12 mouse cellular contexts compared by ENCODE assay signal in genomic region chr7:142461446-142461845, GRCm38 (mm10). TPM values are rescaled to one million over a fixed set of nuclear protein-coding genes. Genes with fewer than 3 reads are reported as not detected.
DNase-seq lines count a peak whose midpoint lies in the region; ATAC-seq lines count a peak whose summit lies in the region.
"Had no signal": no experiment of that assay in that cellular context is flagged by ENCODE, and none has a peak within 500 bp of the region (broad histone marks: within the 10 kb centered on the region; RNA-seq: fewer than 3 reads in every experiment).

No protein-coding gene starts in this region.

- intact Hi-C loops in gastrocnemius, postnatal 14 days (cut with DNase I; ENCODE audit: low total_unique reads): no loop called here

- ATAC-seq in forebrain, embryonic 12.5 days (ENCODE audit: low FRiP score): no peak
- ATAC-seq in kidney, embryonic 14.5 days (ENCODE audit: low FRiP score, low TSS enrichment): no peak
- ATAC-seq: hindbrain, postnatal 0 days; midbrain, embryonic 15.5 days had no signal

- no peaks in the 10 kb centered on the region for H3K9me3 ChIP-seq in forebrain, embryonic 10.5 days
- H3K9me3 ChIP-seq in forebrain, embryonic 12.5 days: no peaks in the 10 kb centered on the region
- no peaks in the 10 kb centered on the region for H3K9me3 ChIP-seq in kidney, embryonic 14.5 days (ENCODE audit: control insufficient read depth, low read length)
- H3K9me3 ChIP-seq: midbrain, embryonic 15.5 days had no signal

- 92% methylated on average over 2 of the region's 2 CpGs for WGBS in forebrain, embryonic 10.5 days
- 94% methylated on average over 2 of the region's 2 CpGs for WGBS in forebrain, embryonic 12.5 days
- WGBS in macrophage (ENCODE audit: missing documents): 21% methylated on average over 2 of the region's 2 CpGs
- 90% methylated on average over 2 of the region's 2 CpGs for WGBS in kidney, embryonic 14.5 days

- H3K4me3 ChIP-seq in forebrain, embryonic 10.5 days: no peak overlapping the region
- no peak overlapping the region for H3K4me3 ChIP-seq in forebrain, embryonic 12.5 days (replicated peaks)
- H3K4me3 ChIP-seq in macrophage (ENCODE audit: inconsistent target): peak overlapping the region; percentile 48
- H3K4me3 ChIP-seq in kidney, embryonic 14.5 days (ENCODE audit: low read length): no peak overlapping the region
- H3K4me3 ChIP-seq: midbrain, embryonic 15.5 days had no signal

- no peak overlapping the region for H3K9ac ChIP-seq in forebrain, embryonic 12.5 days
- no peak overlapping the region for H3K9ac ChIP-seq in kidney, embryonic 14.5 days (ENCODE audit: low read depth, low read length)
- H3K9ac ChIP-seq: midbrain, embryonic 15.5 days had no signal

- H3K36me3 ChIP-seq in forebrain, embryonic 10.5 days (replicated peaks): no peaks in the 10 kb centered on the region
- no peaks in the 10 kb centered on the region for H3K36me3 ChIP-seq in forebrain, embryonic 12.5 days (replicated peaks)
- H3K36me3 ChIP-seq in macrophage (ENCODE audit: inconsistent target): no peaks in the 10 kb centered on the region
- no peaks in the 10 kb centered on the region for H3K36me3 ChIP-seq in kidney, embryonic 14.5 days (ENCODE audit: control insufficient read depth, insufficient read depth, low read length)
- H3K36me3 ChIP-seq: midbrain, embryonic 15.5 days had no signal

- H3K4me2 ChIP-seq in forebrain, embryonic 12.5 days: no peak overlapping the region
- H3K4me2 ChIP-seq in kidney, embryonic 14.5 days (replicated peaks; ENCODE audit: low read depth, low read length): no peak overlapping the region
- H3K4me2 ChIP-seq: midbrain, embryonic 15.5 days had no signal

- H3K27ac ChIP-seq in forebrain, embryonic 10.5 days: 0 out of 2 replicates have a peak overlapping the region, but pooled peaks have one; percentile 44
- H3K27ac ChIP-seq in forebrain, embryonic 12.5 days: no peak overlapping the region
- H3K27ac ChIP-seq in macrophage: peak overlapping the region; percentile 93
- no peak overlapping the region for H3K27ac ChIP-seq in kidney, embryonic 14.5 days (ENCODE audit: low read depth, low read length)
- H3K27ac ChIP-seq: hindbrain, postnatal 0 days; midbrain, embryonic 15.5 days had no signal

- peaks cover 57% of the 10 kb centered on the region for H3K79me2 ChIP-seq in macrophage (ENCODE audit: inconsistent target)

- H3K27me3 ChIP-seq in forebrain, embryonic 10.5 days (ENCODE audit: poor library complexity, severe bottlenecking): no peaks in the 10 kb centered on the region; the same call in 1 of the 2 replicates
- 0 out of 2 replicates have a peak, but pooled peaks cover 4% of the 10 kb centered on the region for H3K27me3 ChIP-seq in forebrain, embryonic 12.5 days
- H3K27me3 ChIP-seq in kidney, embryonic 14.5 days (ENCODE audit: control insufficient read depth, insufficient read depth, low read length): no peaks in the 10 kb centered on the region
- H3K27me3 ChIP-seq: midbrain, embryonic 15.5 days had no signal

- no peak for DNase-seq in forebrain, embryonic 10.5 days (ENCODE audit: extremely low spot score, low spot score)
- peak; percentile 80 for DNase-seq in A20 (ENCODE audit: low read depth, low spot score)
- peak; percentile 5 for DNase-seq in gastrocnemius, postnatal 14 days
- DNase-seq in layer of hippocampus, adult 9-10 months (ENCODE audit: low spot score): no peak
- no peak for DNase-seq in Muller cell, postnatal 12 days (ENCODE audit: inconsistent ontology term)
- DNase-seq: cerebellum, adult 9-10 months; left cerebral cortex, postnatal 4 days had no signal

- peaks cover 27% of the 10 kb centered on the region for H3K4me1 ChIP-seq in forebrain, embryonic 10.5 days
- peaks cover 17% of the 10 kb centered on the region for H3K4me1 ChIP-seq in forebrain, embryonic 12.5 days
- H3K4me1 ChIP-seq in kidney, embryonic 14.5 days (ENCODE audit: control insufficient read depth, insufficient read depth, low read length): peaks cover 17% of the 10 kb centered on the region

RNA-seq across cellular contexts. Expression of gene Lsp1, which starts 0.8 kb away (rescaled TPM):
- 10.7 and 12.0 TPM in 2 replicates for polyA plus RNA-seq in forebrain, embryonic 10.5 days (2016; fragmentation: Nextera tagmentation; extraction: Ambion mirVana)
- polyA plus RNA-seq in forebrain, embryonic 12.5 days (2016; fragmentation: Nextera tagmentation; extraction: Ambion mirVana): 5.4 and 6.3 TPM in 2 replicates
- 10 to 100 TPM; 22.2 to 35.0 TPM for total RNA-seq in gastrocnemius, postnatal 14 days (2021)
- 10 to 100 TPM in 24 of 26 experiments, 1 to 10 TPM in 2; 7.9 to 51.4 (median 34.9) TPM for total RNA-seq in macrophage (2018; cell fraction: chromatin; rRNA removed)
- 100 to 1,000 TPM in 12 of 26 experiments, 10 to 100 TPM in 14; 29.4 to 203 (median 91.2) TPM for total RNA-seq in macrophage (2018; cell fraction: cytosol; rRNA removed)
- 100 to 1,000 TPM in 2 of 26 experiments, 10 to 100 TPM in 24; 17.9 to 115 (median 43.2) TPM for total RNA-seq in macrophage (2018; cell fraction: nucleus; rRNA removed)
- polyA plus RNA-seq in macrophage (2018): 30.8 to 130 TPM (median 114 TPM) in 3 replicates
- polyA plus RNA-seq in kidney, embryonic 14.5 days (2014; fragmentation: Nextera tagmentation; extraction: Ambion mirVana): 92.8 and 124 TPM in 2 replicates

RNA-seq across cellular contexts. Expression of gene Tnni2, which starts 19.8 kb away (rescaled TPM):
- 0.46 and 1.4 TPM in 2 replicates for polyA plus RNA-seq in forebrain, embryonic 10.5 days (2016; fragmentation: Nextera tagmentation; extraction: Ambion mirVana)
- polyA plus RNA-seq in forebrain, embryonic 12.5 days (2016; fragmentation: Nextera tagmentation; extraction: Ambion mirVana): 1.3 TPM in 1 of 2 replicates, not detected in the other
- over 10,000 TPM; 14,029 to 14,677 TPM for total RNA-seq in gastrocnemius, postnatal 14 days (2021)
- total RNA-seq in macrophage (2018; cell fraction: chromatin; rRNA removed): 10 to 100 TPM in 24 of 26 experiments, 1 to 10 TPM in 2; 3.2 to 37.4 (median 23.0) TPM
- 10 to 100 TPM in 15 of 26 experiments, 1 to 10 TPM in 11; 6.3 to 23.8 (median 11.0) TPM for total RNA-seq in macrophage (2018; cell fraction: cytosol; rRNA removed)
- total RNA-seq in macrophage (2018; cell fraction: nucleus; rRNA removed): 10 to 100 TPM in 19 of 26 experiments, 1 to 10 TPM in 7; 5.5 to 26.3 (median 13.7) TPM
- 13.4 to 20.6 TPM (median 18.0 TPM) in 3 replicates for polyA plus RNA-seq in macrophage (2018)
- 3.1 and 3.7 TPM in 2 replicates for polyA plus RNA-seq in kidney, embryonic 14.5 days (2014; fragmentation: Nextera tagmentation; extraction: Ambion mirVana)
- total RNA-seq: left cerebral cortex, postnatal 4 days had no signal

RNA-seq across cellular contexts. Expression of gene Syt8, which starts 26.8 kb away (rescaled TPM):
- 0.18 TPM in 1 of 2 replicates, not detected in the other for polyA plus RNA-seq in forebrain, embryonic 10.5 days (2016; fragmentation: Nextera tagmentation; extraction: Ambion mirVana)
- not detected in 2 replicates for polyA plus RNA-seq in forebrain, embryonic 12.5 days (2016; fragmentation: Nextera tagmentation; extraction: Ambion mirVana)
- total RNA-seq in gastrocnemius, postnatal 14 days (2021): not detected
- 100 to 1,000 TPM in 25 of 26 experiments, 10 to 100 TPM in 1; 60.8 to 211 (median 144) TPM for total RNA-seq in macrophage (2018; cell fraction: chromatin; rRNA removed)
- total RNA-seq in macrophage (2018; cell fraction: cytosol; rRNA removed): 1 to 10 TPM in 19 of 26 experiments, under 1 TPM in 7; 0.41 to 8.6 (median 1.5) TPM
- 100 to 1,000 TPM in 6 of 26 experiments, 10 to 100 TPM in 20; 48.3 to 120 (median 78.4) TPM for total RNA-seq in macrophage (2018; cell fraction: nucleus; rRNA removed)
- polyA plus RNA-seq in macrophage (2018): 3.2 to 10.3 TPM (median 4.8 TPM) in 3 replicates
- polyA plus RNA-seq in kidney, embryonic 14.5 days (2014; fragmentation: Nextera tagmentation; extraction: Ambion mirVana): not detected in 2 replicates
- total RNA-seq: hindbrain, postnatal 0 days; left cerebral cortex, postnatal 4 days had no signal
- polyA plus RNA-seq: hindbrain, postnatal 0 days; midbrain, embryonic 15.5 days had no signal

RNA-seq across cellular contexts. Expression of gene Tnnt3, which starts 37.2 kb away (rescaled TPM):
- polyA plus RNA-seq in forebrain, embryonic 10.5 days (2016; fragmentation: Nextera tagmentation; extraction: Ambion mirVana): 0.33 and 1.1 TPM in 2 replicates
- polyA plus RNA-seq in forebrain, embryonic 12.5 days (2016; fragmentation: Nextera tagmentation; extraction: Ambion mirVana): 0.78 TPM in 1 of 2 replicates, not detected in the other
- over 10,000 TPM; 22,199 to 23,470 TPM for total RNA-seq in gastrocnemius, postnatal 14 days (2021)
- 10 to 100 TPM in 4 of 26 experiments, 1 to 10 TPM in 20, under 1 TPM in 1, not detected in 1; 0.88 to 12.2 (median 3.9) TPM for total RNA-seq in macrophage (2018; cell fraction: chromatin; rRNA removed)
- under 1 TPM in 12 of 26 experiments, not detected in 14; 0.15 to 0.80 (median 0.35) TPM for total RNA-seq in macrophage (2018; cell fraction: cytosol; rRNA removed)
- total RNA-seq in macrophage (2018; cell fraction: nucleus; rRNA removed): 1 to 10 TPM in 21 of 26 experiments, not detected in 5; 1.1 to 9.3 (median 2.8) TPM
- 0.75 TPM in 1 of 3 replicates, not detected in the others for polyA plus RNA-seq in macrophage (2018)
- 3.2 and 3.5 TPM in 2 replicates for polyA plus RNA-seq in kidney, embryonic 14.5 days (2014; fragmentation: Nextera tagmentation; extraction: Ambion mirVana)

Comparison
In these comparisons a context has a peak if more than half of its experiments do, and no peak if none do; other contexts are left out.
1. H3K27ac ChIP-seq: peak in forebrain, embryonic 10.5 days (single experiment) and macrophage (single experiment); none in forebrain, embryonic 12.5 days (single experiment) and kidney, embryonic 14.5 days (single experiment).
2. DNase-seq: peak in A20 (single experiment) and gastrocnemius, postnatal 14 days (single experiment); none in forebrain, embryonic 10.5 days (single experiment), layer of hippocampus, adult 9-10 months (single experiment) and Muller cell, postnatal 12 days (single experiment).